22 mouse cellular contexts compared by ENCODE assay signal in the genomic region with DNA sequence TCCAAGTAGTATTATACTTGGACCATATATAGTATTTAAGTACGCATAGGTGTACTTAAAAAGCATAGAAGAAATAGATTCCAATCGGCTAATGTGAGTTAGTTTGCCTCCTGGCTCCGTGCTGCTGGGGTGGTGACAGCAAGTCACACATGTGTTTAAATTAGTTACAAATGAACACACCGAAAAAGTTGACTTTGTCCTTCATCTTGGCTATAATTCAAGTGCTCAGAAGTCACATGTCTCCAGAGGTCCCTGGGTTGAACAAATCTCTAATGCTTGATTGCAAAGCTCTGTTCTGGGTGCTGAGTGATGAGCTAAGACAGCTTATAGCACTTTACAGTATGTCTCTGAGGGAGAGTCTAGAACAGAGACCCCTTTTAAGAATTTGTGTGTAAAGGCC.
A peak's percentile ranks its signal among the peaks of the same experiment; 100 is the strongest.
DNase-seq lines count a peak whose midpoint lies in the region; ATAC-seq and TF ChIP-seq lines count a peak whose summit lies in the region.
"Had no signal": no experiment of that assay in that cellular context is flagged by ENCODE, and none has a peak within 500 bp of the region (broad histone marks: within the 10 kb centered on the region; RNA-seq: fewer than 3 reads in every experiment).

No protein-coding gene starts in this region.

- ATAC-seq in liver, postnatal 0 days: peak; percentile 33; the same call in 1 of the 2 replicates
- no peak for ATAC-seq in liver, embryonic 12.5 days
- ATAC-seq: forebrain, embryonic 14.5 days had no signal

- no peak overlapping the region for H3K4me2 ChIP-seq in liver, postnatal 0 days (ENCODE audit: low read depth, low read length)
- no peak overlapping the region for H3K4me2 ChIP-seq in liver, embryonic 12.5 days
- H3K4me2 ChIP-seq: embryonic facial prominence, embryonic 13.5 days; embryonic facial prominence, embryonic 15.5 days; forebrain, embryonic 12.5 days had no signal

- TF ChIP-seq POLR2A in kidney, adult 2 months (IDR thresholded peaks at IDR 0.05; ENCODE audit: low read depth, low read length): no peak

- H3K4me3 ChIP-seq in kidney, adult 2 months (ENCODE audit: insufficient read depth, low read depth, low read length): no peak overlapping the region
- no peak overlapping the region for H3K4me3 ChIP-seq in liver, postnatal 0 days (ENCODE audit: low read depth, low read length)
- H3K4me3 ChIP-seq in liver, embryonic 12.5 days: no peak overlapping the region
- H3K4me3 ChIP-seq: embryonic facial prominence, embryonic 13.5 days; embryonic facial prominence, embryonic 15.5 days; erythroblast, embryonic 14.5 days; forebrain, embryonic 10.5 days; forebrain, embryonic 12.5 days had no signal

- H3K36me3 ChIP-seq in kidney, adult 2 months (ENCODE audit: control insufficient read depth, insufficient read depth, low read length): no peaks in the 10 kb centered on the region
- no peaks in the 10 kb centered on the region for H3K36me3 ChIP-seq in liver, postnatal 0 days (replicated peaks; ENCODE audit: insufficient read depth, low read length)
- H3K36me3 ChIP-seq in liver, embryonic 12.5 days: no peaks in the 10 kb centered on the region
- H3K36me3 ChIP-seq: embryonic facial prominence, embryonic 13.5 days; embryonic facial prominence, embryonic 15.5 days; forebrain, embryonic 10.5 days; forebrain, embryonic 12.5 days had no signal

- WGBS in kidney, adult 2 months: 49% methylated on average over 4 of the region's 4 CpGs
- WGBS in liver, postnatal 0 days (ENCODE audit: insufficient replicate concordance): 63% methylated on average over 4 of the region's 4 CpGs
- 67% methylated on average over 4 of the region's 4 CpGs for WGBS in liver, embryonic 12.5 days (ENCODE audit: insufficient replicate concordance)

- H3K27me3 ChIP-seq in kidney, adult 2 months (replicated peaks; ENCODE audit: control insufficient read depth, insufficient read depth, low read length): no peaks in the 10 kb centered on the region
- no peaks in the 10 kb centered on the region for H3K27me3 ChIP-seq in liver, postnatal 0 days (ENCODE audit: insufficient read depth, low read length)
- H3K27me3 ChIP-seq in liver, embryonic 12.5 days (replicated peaks): no peaks in the 10 kb centered on the region
- H3K27me3 ChIP-seq: embryonic facial prominence, embryonic 13.5 days; embryonic facial prominence, embryonic 15.5 days; forebrain, embryonic 12.5 days had no signal

- peak; percentile 51 for DNase-seq in kidney, adult 2 months
- no peak for DNase-seq in kidney, adult 18-20 months
- DNase-seq in kidney, postnatal 36 days: peak; percentile 12 to 26
- no peak for DNase-seq in kidney, postnatal 4 days
- no peak for DNase-seq in liver, postnatal 0 days
- DNase-seq: adrenal gland, adult 2 months; adrenal gland, postnatal 10 days; adrenal gland, postnatal 25 days; cerebellum, adult 11 months; cerebellum, adult 18-20 months; cerebellum, adult 8-10 months; cerebellum, adult 9-11 months; cerebellum, postnatal 14 days; cerebellum, postnatal 36 days; embryo, embryonic 11 days had no signal

- TF ChIP-seq CTCF in kidney, adult 2 months (conservative IDR thresholded peaks at IDR 0.05; ENCODE audit: insufficient read depth, insufficient read length, low read depth, low read length): no peak
- no peak for TF ChIP-seq CTCF in liver, postnatal 0 days (IDR thresholded peaks at IDR 0.05; ENCODE audit: low read depth)

- no peak overlapping the region for H3K27ac ChIP-seq in kidney, adult 2 months (ENCODE audit: insufficient read depth, low read depth, low read length)
- H3K27ac ChIP-seq in liver, postnatal 0 days (ENCODE audit: low read depth): no peak overlapping the region
- no peak overlapping the region for H3K27ac ChIP-seq in liver, embryonic 12.5 days
- H3K27ac ChIP-seq: embryonic facial prominence, embryonic 13.5 days; embryonic facial prominence, embryonic 15.5 days; forebrain, embryonic 10.5 days; forebrain, embryonic 12.5 days had no signal

- H3K4me1 ChIP-seq in kidney, adult 2 months (ENCODE audit: control insufficient read depth, insufficient read depth, low read length): no peaks in the 10 kb centered on the region
- H3K4me1 ChIP-seq in liver, postnatal 0 days (ENCODE audit: insufficient read depth): no peaks in the 10 kb centered on the region
- no peaks in the 10 kb centered on the region for H3K4me1 ChIP-seq in liver, embryonic 12.5 days
- H3K4me1 ChIP-seq: forebrain, embryonic 12.5 days had no signal

- no peaks in the 10 kb centered on the region for H3K9me3 ChIP-seq in liver, postnatal 0 days (ENCODE audit: low read length)
- H3K9me3 ChIP-seq in liver, embryonic 12.5 days (replicated peaks): no peaks in the 10 kb centered on the region
- H3K9me3 ChIP-seq: embryonic facial prominence, embryonic 13.5 days; embryonic facial prominence, embryonic 15.5 days; forebrain, embryonic 10.5 days; forebrain, embryonic 12.5 days had no signal

- no peak overlapping the region for H3K9ac ChIP-seq in liver, postnatal 0 days (replicated peaks)
- no peak overlapping the region for H3K9ac ChIP-seq in liver, embryonic 12.5 days
- H3K9ac ChIP-seq: embryonic facial prominence, embryonic 13.5 days; embryonic facial prominence, embryonic 15.5 days; forebrain, embryonic 12.5 days had no signal

- no peak for TF ChIP-seq EP300 in liver, postnatal 0 days (IDR thresholded peaks at IDR 0.05; ENCODE audit: low read depth)

Comparison
In these comparisons a context has a peak if more than half of its experiments do, and no peak if none do; other contexts are left out.
1. DNase-seq: peak in kidney, adult 2 months (single experiment) and kidney, postnatal 36 days (2 of 2); none in kidney, adult 18-20 months (single experiment), kidney, postnatal 4 days (0 of 2) and liver, postnatal 0 days (single experiment).